Mouse (Mus musculus): Measurements from ENCODE around the gene Umad1.
A peak's percentile ranks its signal among the peaks of the same experiment; 100 is the strongest.

DNA sequence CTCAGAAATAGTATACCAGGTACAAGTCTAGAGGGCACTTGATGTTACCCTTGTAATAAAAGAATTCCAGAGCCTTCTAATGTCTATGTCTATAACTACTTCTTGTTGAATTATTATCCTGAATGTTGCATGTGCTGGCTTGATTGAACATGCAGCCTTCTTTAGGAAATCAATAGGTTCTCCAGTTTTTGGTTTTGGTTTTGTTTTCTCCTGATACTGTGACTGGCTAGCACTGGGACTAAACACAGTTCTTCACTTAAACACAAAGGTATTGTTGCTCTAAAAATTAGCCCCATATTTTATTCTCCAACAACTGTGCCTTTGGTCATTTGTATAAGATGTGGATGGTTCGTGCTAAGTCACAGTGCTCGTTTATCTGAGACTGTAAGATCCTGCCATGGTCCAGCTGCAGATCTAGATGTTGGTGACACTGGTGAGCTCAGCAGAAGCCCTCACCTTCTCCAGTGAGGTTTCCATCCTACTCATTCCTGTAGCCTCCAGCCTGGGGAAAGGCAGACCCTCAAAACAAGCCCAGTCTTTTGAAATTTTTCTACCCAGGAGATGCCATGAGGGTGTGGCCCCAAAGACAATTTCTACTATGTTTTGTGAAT, 90.1 kb downstream of the Umad1 start:
- TF ChIP-seq CTCF (conservative IDR thresholded peaks at IDR 0.05 in 1 of 2, IDR thresholded peaks at IDR 0.05 in 1 of 2; ENCODE audit: low read depth in 2 of 2, low read length in 2 of 2) (no peak), POLR2A (IDR thresholded peaks at IDR 0.05; ENCODE audit: low read depth, low read length) (no peak), E2F4 (IDR thresholded peaks at IDR 0.05; ENCODE audit: insufficient replicate concordance, low read depth, low read length) (no peak), NELFE (IDR thresholded peaks at IDR 0.05; ENCODE audit: low read depth, low read length) (no peak), EP300 (IDR thresholded peaks at IDR 0.05; ENCODE audit: low read length) (no peak), MAZ (IDR thresholded peaks at IDR 0.05; ENCODE audit: low read depth, low read length) (no peak), POLR2AphosphoS2 (IDR thresholded peaks at IDR 0.05; ENCODE audit: low read depth, low read length) (no peak), RCOR1 (conservative IDR thresholded peaks at IDR 0.05; ENCODE audit: low read depth, low read length) (no peak), ETS1 (conservative IDR thresholded peaks at IDR 0.05; ENCODE audit: low read depth, low read length) (peak; percentile 21; the same call in 1 of the 2 replicates), JUND (conservative IDR thresholded peaks at IDR 0.05; ENCODE audit: low read depth, low read length) (no peak), MXI1 (IDR thresholded peaks at IDR 0.05; ENCODE audit: low read depth, low read length) (peak; percentile 26; the same call in 1 of the 2 replicates), USF2 (conservative IDR thresholded peaks at IDR 0.05; ENCODE audit: low read depth, low read length) (no peak)

Measured in CH12.LX (cell line).